Mouse (Mus musculus) liver, adult 2 months (tissue): Measurements from ENCODE around the gene Ndufb5.
"Not testable (repeated sequence)": the region's sequence is repeated elsewhere in the genome, so short reads cannot be mapped to it uniquely, and the experiment has no call there.

Experiments used
- CTCF ChIP-seq: fragments of 200-500 bp; IDR thresholded peaks from 2 replicates; pipeline ENCODE4 v1.5.1; 2011; ENCODE audit warnings: low read depth, low read length, control low read depth
- POLR2A ChIP-seq: fragments of 200-500 bp; IDR thresholded peaks from 2 replicates; pipeline ENCODE4 v1.6.1; 2011; ENCODE audit warnings: low read length, control low read depth; ENCODE audit not compliant: insufficient read depth; ENCODE audit errors: extremely low read depth

DNA sequence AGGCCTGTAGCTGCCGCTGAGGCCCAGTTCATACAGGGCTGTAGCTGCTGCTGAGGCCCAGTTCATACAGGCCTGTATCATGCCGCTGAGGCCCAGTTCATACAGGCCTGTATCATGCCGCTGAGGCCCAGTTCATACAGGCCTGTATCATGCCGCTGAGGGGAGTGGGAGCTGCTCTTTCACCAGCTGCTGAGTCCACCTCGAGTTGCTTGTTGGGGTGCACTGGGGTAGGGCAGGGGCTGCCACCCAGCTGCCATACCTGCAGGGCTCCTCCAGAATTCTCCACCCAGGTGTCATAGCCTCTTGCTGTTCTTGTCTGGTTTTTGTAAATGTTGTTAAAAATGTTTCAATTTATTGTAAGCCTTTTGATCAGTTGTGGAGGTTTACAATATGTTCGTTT is 19.4 kb upstream of the Ndufb5 start:
- TF ChIP-seq CTCF, POLR2A: not testable (repeated sequence)
